Mouse (Mus musculus) brown adipose tissue, adult 24 weeks (tissue): ENCODE data around the gene A730061H03Rik. TPM values are rescaled to one million over a fixed set of nuclear protein-coding genes. Genes with fewer than 3 reads are reported as not detected.

Source experiments
- polyA plus RNA-seq: library from polyadenylated mRNA; stranded (reverse); fragments of >200 nt; gene quantifications from 2 replicates; pipeline ENCODE4 v1.2.4, GENCODE M21; 2012; ENCODE audit not compliant: missing spikeins, insufficient read depth, insufficient read length

A730061H03Rik gene
- polyA plus RNA-seq, 1 experiment = not detected

Other genes starting within 250 kb of the A730061H03Rik start
- gene Dhrs4, start 81.6 kb downstream of the A730061H03Rik start, polyA plus RNA-seq = 176 and 206 TPM in 2 replicates
- gene Carmil3, start 69.8 kb downstream of the A730061H03Rik start, polyA plus RNA-seq = 0.48 and 0.54 TPM in 2 replicates
- not detected in 2 replicates for gene Cpne6, start 50.0 kb downstream of the A730061H03Rik start, polyA plus RNA-seq
- not detected in 2 replicates for gene Nrl, start 35.4 kb downstream of the A730061H03Rik start, polyA plus RNA-seq
- 5.0 and 10.3 TPM in 2 replicates for gene Pck2, start 20.1 kb downstream of the A730061H03Rik start, polyA plus RNA-seq
- gene Dcaf11, start 400 bp downstream of the A730061H03Rik start, polyA plus RNA-seq = 45.4 and 56.7 TPM in 2 replicates
- gene Fitm1, start 15.2 kb upstream of the A730061H03Rik start, polyA plus RNA-seq = 4.7 and 5.4 TPM in 2 replicates
- 191 and 217 TPM in 2 replicates for gene Psme1, start 17.7 kb upstream of the A730061H03Rik start, polyA plus RNA-seq
- 42.1 and 45.5 TPM in 2 replicates for gene Emc9, start 24.9 kb upstream of the A730061H03Rik start, polyA plus RNA-seq
- gene Psme2, start 30.7 kb upstream of the A730061H03Rik start, polyA plus RNA-seq = 248 and 256 TPM in 2 replicates
- 11.1 and 12.0 TPM in 2 replicates for gene Rnf31, start 31.3 kb upstream of the A730061H03Rik start, polyA plus RNA-seq
- 4.8 and 7.4 TPM in 2 replicates for gene Irf9, start 43.2 kb upstream of the A730061H03Rik start, polyA plus RNA-seq
- not detected in 2 replicates for gene Rec8, start 57.6 kb upstream of the A730061H03Rik start, polyA plus RNA-seq
- gene Ipo4, start 75.6 kb upstream of the A730061H03Rik start, polyA plus RNA-seq = 25.0 and 31.0 TPM in 2 replicates
- gene Gm49378, start 77.5 kb upstream of the A730061H03Rik start, polyA plus RNA-seq = 2.7 and 3.4 TPM in 2 replicates
- 21.6 and 26.6 TPM in 2 replicates for gene Tm9sf1, start 83.4 kb upstream of the A730061H03Rik start, polyA plus RNA-seq
- not detected in 2 replicates for gene Tssk4, start 89.8 kb upstream of the A730061H03Rik start, polyA plus RNA-seq
- gene Mdp1, start 100.1 kb upstream of the A730061H03Rik start, polyA plus RNA-seq = 29.0 and 33.3 TPM in 2 replicates
- gene Gmpr2, start 111.5 kb upstream of the A730061H03Rik start, polyA plus RNA-seq = 19.8 and 20.3 TPM in 2 replicates
- gene Nedd8, start 111.7 kb upstream of the A730061H03Rik start, polyA plus RNA-seq = 243 and 245 TPM in 2 replicates
- 8.2 and 9.2 TPM in 2 replicates for gene Tinf2, start 121.4 kb upstream of the A730061H03Rik start, polyA plus RNA-seq
- gene Tgm1, start 153.5 kb upstream of the A730061H03Rik start, polyA plus RNA-seq = not detected in 2 replicates
- gene Rabggta, start 161.9 kb upstream of the A730061H03Rik start, polyA plus RNA-seq = 8.9 and 10.1 TPM in 2 replicates
- 58.8 and 101 TPM in 2 replicates for gene Dhrs1, start 185.3 kb upstream of the A730061H03Rik start, polyA plus RNA-seq
- 4.8 and 5.5 TPM in 2 replicates for gene Nop9, start 185.3 kb upstream of the A730061H03Rik start, polyA plus RNA-seq
- gene Cideb, start 198.1 kb upstream of the A730061H03Rik start, polyA plus RNA-seq = 16.3 and 27.9 TPM in 2 replicates
- not detected in 2 replicates for gene Ltb4r2, start 201.0 kb upstream of the A730061H03Rik start, polyA plus RNA-seq
- gene Ltb4r1, start 205.6 kb upstream of the A730061H03Rik start, polyA plus RNA-seq = not detected in 2 replicates
- gene Adcy4, start 223.7 kb upstream of the A730061H03Rik start, polyA plus RNA-seq = 4.1 and 6.3 TPM in 2 replicates
- 3.7 and 5.0 TPM in 2 replicates for gene Ripk3, start 228.5 kb upstream of the A730061H03Rik start, polyA plus RNA-seq